Comparison of ENCODE assay signal across 9 mouse cellular contexts in the genomic region with DNA sequence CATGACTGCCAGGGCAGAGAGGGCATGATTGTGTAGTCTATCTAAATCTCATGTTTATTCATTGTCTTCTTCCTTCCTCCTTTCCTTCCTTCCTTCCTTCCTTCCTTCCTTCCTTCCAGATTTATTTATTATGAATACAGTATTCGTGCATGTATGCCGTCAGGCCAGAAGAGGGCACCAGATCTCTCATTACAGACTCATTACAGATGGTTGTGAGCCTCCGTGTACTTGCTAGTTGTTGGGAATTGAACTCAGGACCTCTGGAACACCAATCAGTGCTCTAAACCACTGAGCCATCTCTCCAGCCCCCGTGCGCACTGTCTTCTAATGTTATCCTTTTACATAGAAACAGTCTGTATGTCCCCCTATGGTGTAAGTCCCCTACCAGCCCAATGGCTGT.
DNase-seq lines count a peak whose midpoint lies in the region; ATAC-seq and TF ChIP-seq lines count a peak whose summit lies in the region.
"Had no signal": no experiment of that assay in that cellular context is flagged by ENCODE, and none has a peak within 500 bp of the region (broad histone marks: within the 10 kb centered on the region; RNA-seq: fewer than 3 reads in every experiment).

No protein-coding gene starts in this region.

- no peaks in the 10 kb centered on the region for H3K36me3 ChIP-seq in kidney, embryonic 15.5 days
- no peaks in the 10 kb centered on the region for H3K36me3 ChIP-seq in lung, postnatal 0 days (ENCODE audit: insufficient read depth, low read length)
- H3K36me3 ChIP-seq: liver, embryonic 13.5 days had no signal

- no peak overlapping the region for H3K27ac ChIP-seq in kidney, embryonic 15.5 days
- H3K27ac ChIP-seq in lung, postnatal 0 days (ENCODE audit: low read length): no peak overlapping the region
- H3K27ac ChIP-seq: liver, embryonic 13.5 days had no signal

- WGBS in kidney, embryonic 15.5 days: 26% methylated on average over 5 of the region's 5 CpGs
- 27% methylated on average over 5 of the region's 5 CpGs for WGBS in lung, postnatal 0 days

- H3K9me3 ChIP-seq in kidney, embryonic 15.5 days (replicated peaks): no peaks in the 10 kb centered on the region
- H3K9me3 ChIP-seq in lung, postnatal 0 days (ENCODE audit: low read length): no peaks in the 10 kb centered on the region
- H3K9me3 ChIP-seq: liver, embryonic 13.5 days had no signal

- H3K4me3 ChIP-seq in kidney, embryonic 15.5 days (replicated peaks): no peak overlapping the region
- H3K4me3 ChIP-seq in lung, postnatal 0 days (ENCODE audit: low read depth, low read length): no peak overlapping the region
- H3K4me3 ChIP-seq: liver, embryonic 13.5 days had no signal

- peak; percentile 10 for DNase-seq in kidney, adult 18-20 months
- DNase-seq in A20 (ENCODE audit: low read depth, low spot score): peak; percentile 60
- DNase-seq in MEL-GATA-1-ER (ENCODE audit: extremely low read depth, low read depth): peak; percentile 17
- peak; percentile 65 for DNase-seq in embryo, embryonic 10 days (ENCODE audit: low spot score)
- DNase-seq in lung, postnatal 0 days (ENCODE audit: low spot score): peak; percentile 15
- DNase-seq in urinary bladder, postnatal 10 days (ENCODE audit: low spot score): no peak
- no peak for DNase-seq in urinary bladder, postnatal 14 days (ENCODE audit: low spot score)
- DNase-seq: liver, embryonic 13.5 days had no signal

- no peak for ATAC-seq in kidney, embryonic 15.5 days (replicated peaks; ENCODE audit: low FRiP score)
- no peak for ATAC-seq in lung, postnatal 0 days

- no peak overlapping the region for H3K9ac ChIP-seq in kidney, embryonic 15.5 days
- H3K9ac ChIP-seq in lung, postnatal 0 days (replicated peaks; ENCODE audit: low read depth): no peak overlapping the region
- H3K9ac ChIP-seq: liver, embryonic 13.5 days had no signal

- H3K27me3 ChIP-seq in kidney, embryonic 15.5 days: no peaks in the 10 kb centered on the region; the same call in 1 of the 2 replicates
- H3K27me3 ChIP-seq in lung, postnatal 0 days (replicated peaks; ENCODE audit: insufficient read depth, low read length): no peaks in the 10 kb centered on the region
- H3K27me3 ChIP-seq: liver, embryonic 13.5 days had no signal

- no peak for TF ChIP-seq EP300 in lung, postnatal 0 days (IDR thresholded peaks at IDR 0.05)

- peak; percentile 64 for TF ChIP-seq CTCF in lung, postnatal 0 days (IDR thresholded peaks at IDR 0.05)

- peaks cover under 1% of the 10 kb centered on the region for H3K4me1 ChIP-seq in kidney, embryonic 15.5 days
- no peaks in the 10 kb centered on the region for H3K4me1 ChIP-seq in lung, postnatal 0 days (ENCODE audit: insufficient read depth, low read depth, low read length)
- H3K4me1 ChIP-seq: liver, embryonic 13.5 days had no signal

- H3K4me2 ChIP-seq in kidney, embryonic 15.5 days: no peak overlapping the region
- no peak overlapping the region for H3K4me2 ChIP-seq in lung, postnatal 0 days (replicated peaks; ENCODE audit: low read depth, low read length)
- H3K4me2 ChIP-seq: liver, embryonic 13.5 days had no signal

Comparison
In these comparisons a context has a peak if more than half of its experiments do, and no peak if none do; other contexts are left out.
1. DNase-seq: peak in kidney, adult 18-20 months (single experiment), A20 (single experiment), MEL-GATA-1-ER (single experiment), embryo, embryonic 10 days (single experiment) and lung, postnatal 0 days (single experiment); none in urinary bladder, postnatal 10 days (single experiment) and urinary bladder, postnatal 14 days (single experiment).